Mouse (Mus musculus): ENCODE results near the gene Pms2. TPM values are rescaled to one million over a fixed set of nuclear protein-coding genes. Genes with fewer than 3 reads are reported as not detected.
A peak's percentile ranks its signal among the peaks of the same experiment; 100 is the strongest.

Gene Pms2
- polyA plus RNA-seq, 1 experiment from 2014 or later: 33.4 TPM

GRCm38 (mm10) chr5:143908926-143909325 lies 838 bp upstream of the Pms2 start:
- Histone ChIP-seq H3K9me3 (replicated peaks) (no peaks in the 10 kb centered on the region), H3K36me3 (ENCODE audit: poor library complexity, severe bottlenecking) (peaks cover 35% of the 10 kb centered on the region), H3K27me3 (no peaks in the 10 kb centered on the region), H3K4me1 (peaks cover 23% of the 10 kb centered on the region), H3K4me2 (peak overlapping the region; percentile 68), H3K9ac (peak overlapping the region; percentile 65), H3K27ac (peak overlapping the region; percentile 77), H3K4me3 (peak overlapping the region; percentile 70)
- WGBS: 2% methylated on average over 9 of the region's 9 CpGs
- ATAC-seq: 0 out of 2 replicates have a peak, but pooled peaks have one; percentile 0

GRCm38 (mm10) chr5:143916221-143916620 lies 6.5 kb downstream of the Pms2 start:
- Histone ChIP-seq H3K4me2 (no peak overlapping the region), H3K4me3 (no peak overlapping the region), H3K9me3 (replicated peaks) (no peaks in the 10 kb centered on the region), H3K27ac (no peak overlapping the region), H3K9ac (no peak overlapping the region), H3K27me3 (no peaks in the 10 kb centered on the region), H3K4me1 (peaks cover under 1% of the 10 kb centered on the region; the same call in 1 of the 2 replicates), H3K36me3 (ENCODE audit: poor library complexity, severe bottlenecking) (peaks cover 65% of the 10 kb centered on the region)
- ATAC-seq: no peak
- 91% methylated on average over 9 of the region's 9 CpGs for WGBS

GRCm38 (mm10) chr5:143917418-143917817 lies 7.7 kb downstream of the Pms2 start:
- H3K9me3 ChIP-seq (replicated peaks): no peaks in the 10 kb centered on the region
- peaks cover 74% of the 10 kb centered on the region for H3K36me3 ChIP-seq (ENCODE audit: poor library complexity, severe bottlenecking)
- no peak overlapping the region for H3K4me2 ChIP-seq
- 49% methylated on average over 5 of the region's 5 CpGs for WGBS
- no peak for ATAC-seq
- H3K27me3 ChIP-seq: no peaks in the 10 kb centered on the region
- H3K9ac ChIP-seq: no peak overlapping the region
- H3K4me1 ChIP-seq: no peaks in the 10 kb centered on the region
- no peak overlapping the region for H3K4me3 ChIP-seq
- no peak overlapping the region for H3K27ac ChIP-seq

GRCm38 (mm10) chr5:143918120-143918519 lies 8.4 kb downstream of the Pms2 start:
- H3K36me3 ChIP-seq (ENCODE audit: poor library complexity, severe bottlenecking): peaks cover 79% of the 10 kb centered on the region
- H3K27me3 ChIP-seq: no peaks in the 10 kb centered on the region
- no peaks in the 10 kb centered on the region for H3K4me1 ChIP-seq
- no peak overlapping the region for H3K9ac ChIP-seq
- H3K4me2 ChIP-seq: no peak overlapping the region
- no peaks in the 10 kb centered on the region for H3K9me3 ChIP-seq (replicated peaks)
- H3K4me3 ChIP-seq: no peak overlapping the region
- H3K27ac ChIP-seq: no peak overlapping the region
- 90% methylated on average over 3 of the region's 3 CpGs for WGBS
- ATAC-seq: no peak

GRCm38 (mm10) chr5:143924781-143925452 lies 15.2 kb downstream of the Pms2 start:
- no peak for ATAC-seq
- Histone ChIP-seq H3K9me3 (replicated peaks) (no peaks in the 10 kb centered on the region), H3K27me3 (no peaks in the 10 kb centered on the region), H3K4me1 (no peaks in the 10 kb centered on the region), H3K4me2 (no peak overlapping the region), H3K27ac (no peak overlapping the region), H3K36me3 (ENCODE audit: poor library complexity, severe bottlenecking) (peaks cover 85% of the 10 kb centered on the region), H3K9ac (no peak overlapping the region), H3K4me3 (no peak overlapping the region)
- 91% methylated on average over 6 of the region's 6 CpGs for WGBS

GRCm38 (mm10) chr5:143927875-143928274 lies 18.1 kb downstream of the Pms2 start, which contains the start of gene Gm42421:
Gene Gm42421, plus strand, starts transcription at chr5:143928175.
- no peak within 1 kb of the TSS for H3K4me3 ChIP-seq
- 95% methylated on average over 8 of the region's 8 CpGs for WGBS
- no peaks in the 10 kb centered on the region for H3K27me3 ChIP-seq
- H3K4me1 ChIP-seq: 0 out of 2 replicates have a peak, but pooled peaks cover 2% of the 10 kb centered on the region
- no peak within 1 kb of the TSS for H3K27ac ChIP-seq
- H3K4me2 ChIP-seq: no peak within 1 kb of the TSS
- peaks cover 85% of the 10 kb centered on the region for H3K36me3 ChIP-seq (ENCODE audit: poor library complexity, severe bottlenecking)
- H3K9me3 ChIP-seq (replicated peaks): no peaks in the 10 kb centered on the region
- H3K9ac ChIP-seq: no peak within 1 kb of the TSS
- no peak for ATAC-seq

GRCm38 (mm10) chr5:143929291-143929690 lies 19.5 kb downstream of the Pms2 start:
- 94% methylated on average over 4 of the region's 4 CpGs for WGBS
- no peaks in the 10 kb centered on the region for H3K9me3 ChIP-seq (replicated peaks)
- no peaks in the 10 kb centered on the region for H3K27me3 ChIP-seq
- peaks cover 72% of the 10 kb centered on the region for H3K36me3 ChIP-seq (ENCODE audit: poor library complexity, severe bottlenecking)
- H3K4me1 ChIP-seq: 0 out of 2 replicates have a peak, but pooled peaks cover 4% of the 10 kb centered on the region
- H3K27ac ChIP-seq: no peak overlapping the region
- H3K4me2 ChIP-seq: no peak overlapping the region
- H3K9ac ChIP-seq: no peak overlapping the region
- no peak overlapping the region for H3K4me3 ChIP-seq
- ATAC-seq: no peak

GRCm38 (mm10) chr5:143930656-143931055 lies 20.9 kb downstream of the Pms2 start:
- WGBS: 96% methylated on average over 12 of the region's 12 CpGs
- Histone ChIP-seq H3K27ac (no peak overlapping the region), H3K9ac (no peak overlapping the region), H3K4me2 (no peak overlapping the region), H3K27me3 (no peaks in the 10 kb centered on the region), H3K9me3 (replicated peaks) (no peaks in the 10 kb centered on the region), H3K4me3 (no peak overlapping the region), H3K4me1 (0 out of 2 replicates have a peak, but pooled peaks cover 4% of the 10 kb centered on the region), H3K36me3 (ENCODE audit: poor library complexity, severe bottlenecking) (peaks cover 58% of the 10 kb centered on the region)
- ATAC-seq: no peak

- Histone ChIP-seq H3K4me1 (0 out of 2 replicates have a peak, but pooled peaks cover 4% of the 10 kb centered on the region), H3K9ac (no peak overlapping the region), H3K4me2 (no peak overlapping the region), H3K4me3 (no peak overlapping the region), H3K9me3 (replicated peaks) (no peaks in the 10 kb centered on the region), H3K36me3 (ENCODE audit: poor library complexity, severe bottlenecking) (peaks cover 44% of the 10 kb centered on the region), H3K27me3 (no peaks in the 10 kb centered on the region), H3K27ac (no peak overlapping the region)
- ATAC-seq: no peak
- 85% methylated on average over 6 of the region's 6 CpGs for WGBS
Observed at GRCm38 (mm10) chr5:143931863-143932580, 22.3 kb downstream of the Pms2 start.

GRCm38 (mm10) chr5:143932831-143933230 lies 23.1 kb downstream of the Pms2 start, which contains the start of gene Rsph10b:
Gene Rsph10b, plus strand, starts transcription at chr5:143933035.
- Histone ChIP-seq H3K4me3 (no peak within 1 kb of the TSS), H3K4me2 (peak within 1 kb of the TSS; percentile 30), H3K27me3 (no peaks in the 10 kb centered on the region), H3K27ac (no peak within 1 kb of the TSS), H3K9ac (no peak within 1 kb of the TSS), H3K9me3 (replicated peaks) (no peaks in the 10 kb centered on the region), H3K36me3 (ENCODE audit: poor library complexity, severe bottlenecking) (peaks cover 44% of the 10 kb centered on the region), H3K4me1 (0 out of 2 replicates have a peak, but pooled peaks cover 4% of the 10 kb centered on the region)
- 11% methylated on average over 8 of the region's 8 CpGs for WGBS
- no peak for ATAC-seq

GRCm38 (mm10) chr5:143933414-143933813 lies 23.6 kb downstream of the Pms2 start:
- H3K4me1 ChIP-seq: 0 out of 2 replicates have a peak, but pooled peaks cover 4% of the 10 kb centered on the region
- H3K27me3 ChIP-seq: no peaks in the 10 kb centered on the region
- H3K9ac ChIP-seq: no peak overlapping the region
- no peak overlapping the region for H3K27ac ChIP-seq
- no peaks in the 10 kb centered on the region for H3K9me3 ChIP-seq (replicated peaks)
- peaks cover 38% of the 10 kb centered on the region for H3K36me3 ChIP-seq (ENCODE audit: poor library complexity, severe bottlenecking)
- WGBS: 87% methylated on average over 11 of the region's 11 CpGs
- H3K4me3 ChIP-seq: no peak overlapping the region
- no peak for ATAC-seq
- H3K4me2 ChIP-seq: no peak overlapping the region

- Histone ChIP-seq H3K4me1 (0 out of 2 replicates have a peak, but pooled peaks cover 4% of the 10 kb centered on the region), H3K27ac (no peak overlapping the region), H3K4me3 (no peak overlapping the region), H3K9ac (no peak overlapping the region), H3K4me2 (no peak overlapping the region), H3K9me3 (replicated peaks) (no peaks in the 10 kb centered on the region), H3K36me3 (ENCODE audit: poor library complexity, severe bottlenecking) (peaks cover 34% of the 10 kb centered on the region), H3K27me3 (no peaks in the 10 kb centered on the region)
- ATAC-seq: no peak
- 91% methylated on average over 1 of the region's 1 CpGs for WGBS
Observed at GRCm38 (mm10) chr5:143933875-143934274, 24.1 kb downstream of the Pms2 start.

Measured in forebrain, embryonic 13.5 days (tissue).